Mouse (Mus musculus): ENCODE results near the gene Ank3.

Ank3 gene

GRCm38 (mm10) chr10:69720899-69721490 lies 322.4 kb downstream of the Ank3 start:
- no peak for DNase-seq (ENCODE audit: low spot score)

- no peak for DNase-seq (ENCODE audit: low spot score)
Measured at GRCm38 (mm10) chr10:69724159-69724558, 325.6 kb downstream of the Ank3 start.

DNA sequence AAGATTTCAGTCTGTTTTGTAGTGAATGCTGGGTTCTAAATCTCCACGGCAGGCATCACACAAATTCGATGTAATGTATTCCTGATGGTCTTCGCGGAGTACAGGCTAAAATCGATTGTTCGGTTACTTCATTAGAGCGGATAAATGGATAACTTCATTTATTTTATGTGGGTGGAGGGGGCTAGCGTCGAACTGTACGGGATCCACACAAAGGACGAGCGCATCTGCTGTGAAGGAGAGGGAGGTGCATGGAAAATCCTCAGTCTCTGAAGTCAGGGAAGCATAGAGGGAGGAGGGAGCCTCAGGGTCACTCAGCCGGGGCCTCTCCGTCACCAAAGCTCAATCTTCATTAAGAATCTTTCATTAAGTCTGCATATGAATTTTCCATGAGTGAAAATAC lies 326.5 kb downstream of the Ank3 start:
- DNase-seq (ENCODE audit: low spot score): no peak

- no peak for DNase-seq (ENCODE audit: low spot score)
Measured at GRCm38 (mm10) chr10:69726265-69726664, 327.7 kb downstream of the Ank3 start.

DNA sequence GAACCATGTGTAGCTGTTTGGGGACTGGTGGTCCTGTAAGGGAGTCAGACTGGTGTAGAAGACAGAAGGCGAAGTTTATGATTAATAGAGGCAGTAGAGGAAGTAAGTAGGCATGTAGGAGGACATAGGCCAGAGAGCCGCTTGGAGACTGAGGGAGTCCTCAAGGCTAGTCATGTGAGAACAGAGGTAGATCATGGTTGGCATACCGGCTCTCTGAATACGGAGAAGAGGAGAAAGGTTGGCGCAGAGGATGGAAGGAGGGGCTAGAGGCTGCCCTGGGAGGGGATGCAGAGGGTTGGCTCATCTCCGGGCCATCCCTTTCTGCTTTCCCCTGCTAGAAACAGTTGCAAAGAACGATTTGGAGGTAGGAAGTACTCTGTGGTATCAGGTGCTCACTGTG lies 328.2 kb downstream of the Ank3 start:
- no peak for DNase-seq (ENCODE audit: low spot score)

GRCm38 (mm10) chr10:69728876-69729275 lies 330.3 kb downstream of the Ank3 start:
- DNase-seq (ENCODE audit: low spot score): no peak

DNA sequence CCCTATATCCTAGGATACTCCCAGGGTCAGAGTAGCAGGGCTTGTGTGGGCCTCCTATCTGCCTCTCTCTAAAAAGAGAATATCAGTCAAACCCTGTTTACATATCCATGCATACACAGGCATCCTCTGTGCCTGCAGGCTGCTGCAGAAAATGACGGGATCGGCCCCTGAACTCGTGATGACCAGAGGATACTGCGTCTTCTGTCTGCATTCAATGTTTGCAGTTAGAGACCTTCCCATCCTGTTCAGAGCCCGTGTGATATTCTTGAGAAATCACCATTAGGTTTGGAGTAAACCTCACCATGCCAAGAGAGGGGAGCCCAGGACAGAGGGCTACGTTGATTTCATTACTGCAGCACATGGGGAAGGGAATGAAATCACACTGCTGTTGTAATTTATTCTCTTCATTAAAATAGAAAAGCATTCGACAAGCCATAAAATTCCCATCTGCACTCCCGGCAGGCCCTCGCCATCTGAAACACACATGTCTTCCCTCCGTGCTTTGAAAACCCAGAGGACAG lies 331.8 kb downstream of the Ank3 start:
- no peak for DNase-seq (ENCODE audit: low spot score)

DNA sequence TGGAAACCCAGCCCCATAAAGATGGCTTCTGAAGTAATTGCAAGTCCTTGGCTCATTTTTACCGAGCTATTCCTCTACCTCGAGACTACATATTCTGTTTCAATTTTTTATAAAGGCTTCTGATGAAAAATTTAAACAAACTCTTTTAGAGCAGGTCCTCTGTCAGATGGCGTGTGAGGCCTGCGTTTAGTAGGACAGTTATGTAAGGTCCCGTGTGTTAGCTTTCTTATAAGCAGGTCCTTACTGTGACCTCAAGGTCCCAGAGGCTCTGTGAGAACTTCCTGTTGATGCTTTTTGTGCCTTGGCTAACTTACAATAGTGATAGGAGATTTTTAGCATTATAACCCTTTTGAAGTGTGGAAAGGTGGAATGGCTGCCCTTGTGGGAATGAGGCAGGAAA lies 332.8 kb downstream of the Ank3 start:
- DNase-seq (ENCODE audit: low spot score): no peak

- no peak for DNase-seq (ENCODE audit: low spot score)
Measured at GRCm38 (mm10) chr10:69731863-69732262, 333.3 kb downstream of the Ank3 start.

DNA sequence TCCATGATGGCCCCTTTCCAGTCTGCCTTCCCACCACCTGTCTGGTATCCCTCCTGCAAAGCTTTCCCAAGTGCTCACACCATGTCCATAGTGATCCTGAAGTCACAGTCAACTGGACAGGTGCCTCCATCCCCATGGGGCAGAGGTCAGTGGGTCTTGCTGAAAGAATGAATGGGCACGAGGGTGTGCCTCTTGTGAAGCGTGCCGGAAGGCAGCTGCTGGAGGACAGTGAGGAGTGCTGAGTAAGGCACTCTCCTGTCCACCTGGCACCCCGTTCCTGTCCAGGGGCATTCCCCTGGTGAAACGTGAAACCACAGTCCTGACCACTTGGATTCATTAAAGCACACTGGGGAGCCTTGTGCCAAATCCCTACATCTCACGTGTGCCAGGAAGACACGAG lies 337.7 kb downstream of the Ank3 start:
- no peak for DNase-seq (ENCODE audit: low spot score)

GRCm38 (mm10) chr10:69738741-69739271 lies 340.2 kb downstream of the Ank3 start:
- DNase-seq (ENCODE audit: low spot score): no peak

DNA sequence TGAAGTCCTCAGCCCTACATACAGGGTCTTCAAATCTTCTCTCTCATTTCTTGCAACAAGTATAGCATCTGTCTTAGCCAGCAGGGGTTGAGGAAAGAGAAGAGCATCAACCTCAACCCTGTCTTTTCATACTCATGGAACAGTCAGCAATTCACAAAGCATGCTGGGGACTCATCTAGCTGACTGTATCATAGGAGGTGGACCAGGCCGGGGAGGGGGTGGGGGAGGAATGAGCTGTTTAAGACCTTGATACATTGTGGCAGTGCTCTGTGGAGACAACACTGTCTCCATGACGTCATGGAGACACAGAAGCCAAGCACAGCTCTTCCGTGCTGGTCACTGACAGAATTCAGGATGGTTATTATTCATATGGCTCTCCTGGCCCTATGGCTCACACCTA lies 344.0 kb downstream of the Ank3 start:
- no peak for DNase-seq (ENCODE audit: low spot score)

GRCm38 (mm10) chr10:69744181-69744580 lies 345.6 kb downstream of the Ank3 start:
- no peak for DNase-seq (ENCODE audit: low spot score)

DNA sequence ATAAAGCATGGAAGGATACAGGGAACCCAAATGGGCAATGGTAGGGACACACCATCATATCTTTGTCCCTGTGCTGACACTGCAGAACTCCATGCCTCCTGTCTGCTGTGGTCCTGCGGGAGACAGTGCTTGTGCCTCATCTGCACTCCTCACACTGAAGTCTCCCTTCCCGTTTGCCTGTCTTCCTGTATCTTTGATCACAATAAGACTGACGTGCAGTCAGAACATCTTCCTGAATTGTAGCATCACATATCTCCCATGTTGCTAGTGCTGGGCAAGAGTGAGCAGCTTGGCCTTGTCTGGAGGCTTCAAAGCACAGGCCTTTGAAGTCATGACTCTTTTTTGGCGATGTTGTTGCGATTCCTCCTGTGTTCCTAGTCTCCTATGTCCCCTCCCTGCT lies 346.3 kb downstream of the Ank3 start:
- no peak for DNase-seq (ENCODE audit: low spot score)

DNA sequence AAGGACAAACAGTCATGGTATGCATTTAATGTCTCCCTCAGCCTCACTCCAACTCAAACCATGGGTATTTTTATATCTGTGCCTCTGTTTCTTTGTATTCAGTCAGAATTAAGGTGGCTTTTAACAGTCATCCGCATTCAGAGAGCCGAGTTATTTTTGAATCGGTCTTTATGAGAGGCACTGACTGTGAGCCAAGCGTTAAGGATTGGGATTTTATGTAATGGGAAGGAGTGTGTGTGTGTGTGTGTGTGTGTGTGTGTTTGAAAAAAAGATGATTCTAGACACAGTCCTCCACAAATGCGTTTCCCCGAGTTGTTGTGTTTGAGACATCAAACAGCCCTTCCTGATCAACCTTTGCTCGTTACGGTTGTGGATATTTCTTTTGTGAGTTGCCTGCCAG lies 347.7 kb downstream of the Ank3 start:
- no peak for DNase-seq (ENCODE audit: low spot score)

DNA sequence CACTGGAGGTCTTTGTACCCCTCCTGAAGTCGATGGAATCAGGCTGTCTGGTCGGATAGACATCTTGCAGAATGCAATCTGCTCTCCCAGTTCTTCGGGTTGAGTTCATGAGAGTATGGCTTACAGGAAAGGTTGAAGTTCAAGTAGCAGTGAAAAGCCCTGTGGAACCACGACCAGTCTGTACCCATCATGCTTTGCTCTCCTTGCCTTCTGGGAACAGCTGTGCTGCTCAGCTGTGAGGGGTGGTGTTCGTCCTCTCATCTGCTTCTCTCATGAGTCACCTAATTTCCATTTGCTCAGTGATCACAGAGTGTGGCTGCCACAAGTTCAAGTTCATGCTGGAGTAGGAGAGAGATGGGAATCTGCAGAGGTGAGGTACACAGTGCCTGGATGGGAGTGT lies 348.2 kb downstream of the Ank3 start:
- no peak for DNase-seq (ENCODE audit: low spot score)

GRCm38 (mm10) chr10:69751416-69751815 lies 352.8 kb downstream of the Ank3 start:
- DNase-seq (ENCODE audit: low spot score): no peak

- DNase-seq (ENCODE audit: low spot score): no peak
Measured at GRCm38 (mm10) chr10:69753464-69753863, 354.9 kb downstream of the Ank3 start.

DNA sequence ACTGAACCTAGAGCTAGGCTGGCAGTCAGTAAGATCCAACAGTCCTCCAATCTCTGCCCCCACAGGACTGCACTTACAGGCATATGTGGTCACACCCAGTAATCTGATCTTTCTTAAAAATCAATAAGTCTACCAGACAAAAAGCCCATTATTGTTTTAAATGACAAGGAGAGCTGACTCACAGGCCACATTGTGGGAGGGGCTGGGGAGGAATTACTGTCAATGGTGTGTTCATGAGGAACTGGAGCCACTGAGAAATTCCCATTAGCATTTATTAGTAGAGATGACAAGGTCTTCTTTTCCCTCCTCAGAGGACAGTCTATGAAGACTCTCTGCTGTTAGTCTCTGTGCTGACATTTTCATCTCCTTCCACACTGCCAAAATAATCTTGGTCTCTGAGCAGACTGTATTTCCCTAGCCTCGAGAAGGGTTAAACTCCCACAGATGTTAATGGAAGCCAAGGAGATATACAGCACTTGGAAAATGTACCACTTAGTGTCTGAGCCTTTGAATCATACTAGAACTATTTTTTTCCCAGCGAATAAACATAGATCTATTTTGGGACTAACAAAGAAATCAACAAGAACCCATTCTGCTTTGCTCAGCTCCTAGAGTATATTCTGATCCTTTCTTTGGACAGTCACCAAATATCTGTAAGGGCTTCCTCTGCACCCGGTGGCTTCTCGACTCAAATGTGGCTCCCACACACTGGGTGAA lies 358.5 kb downstream of the Ank3 start:
- DNase-seq (ENCODE audit: low spot score): no peak

DNA sequence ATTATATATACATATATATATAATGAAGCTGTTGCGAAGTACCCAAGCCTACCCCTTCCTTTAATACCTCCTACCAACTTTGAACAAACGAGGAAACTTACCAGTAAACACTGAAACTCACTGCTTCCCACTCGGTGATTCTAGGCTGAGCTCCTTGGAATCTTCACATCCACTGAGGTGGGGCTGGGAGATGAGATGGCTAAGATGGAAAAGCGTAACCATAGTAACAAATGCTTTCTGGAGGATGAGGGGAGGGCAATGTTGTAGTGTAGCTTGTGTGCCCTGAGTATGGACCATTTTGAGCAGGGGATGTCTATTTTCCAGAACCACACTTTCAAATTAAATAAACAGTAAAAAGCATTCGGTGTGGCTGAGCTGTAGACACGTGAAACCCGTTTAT lies 364.4 kb downstream of the Ank3 start:
- no peak for DNase-seq (ENCODE audit: low spot score)

DNA sequence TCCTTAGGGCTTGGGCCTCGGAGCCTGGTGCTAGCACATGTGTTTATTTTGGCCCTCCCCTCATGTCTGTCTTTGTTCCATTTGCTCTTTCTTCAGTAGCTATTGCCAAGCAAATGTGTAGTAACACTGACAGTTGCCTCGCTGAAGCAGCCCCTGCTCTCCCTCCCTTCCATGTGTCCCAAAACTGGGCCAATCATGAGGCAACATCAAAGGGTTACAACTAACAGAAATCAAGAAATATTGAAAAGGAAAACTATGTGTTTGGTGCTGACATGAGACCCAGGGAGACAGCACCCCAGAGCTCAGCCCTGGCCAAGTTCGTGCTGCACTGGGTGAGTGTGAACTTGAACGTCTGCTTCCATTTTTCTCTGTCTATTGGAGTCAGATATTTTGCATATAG lies 365.8 kb downstream of the Ank3 start:
- no peak for DNase-seq (ENCODE audit: low spot score)

GRCm38 (mm10) chr10:69777065-69777645 lies 378.6 kb downstream of the Ank3 start:
- no peak for DNase-seq (ENCODE audit: low spot score)

- DNase-seq (ENCODE audit: low spot score): no peak
Measured at GRCm38 (mm10) chr10:69777736-69778135, 379.2 kb downstream of the Ank3 start.
